Mouse (Mus musculus): ENCODE results near the gene Fam184a.

Fam184a gene

DNA sequence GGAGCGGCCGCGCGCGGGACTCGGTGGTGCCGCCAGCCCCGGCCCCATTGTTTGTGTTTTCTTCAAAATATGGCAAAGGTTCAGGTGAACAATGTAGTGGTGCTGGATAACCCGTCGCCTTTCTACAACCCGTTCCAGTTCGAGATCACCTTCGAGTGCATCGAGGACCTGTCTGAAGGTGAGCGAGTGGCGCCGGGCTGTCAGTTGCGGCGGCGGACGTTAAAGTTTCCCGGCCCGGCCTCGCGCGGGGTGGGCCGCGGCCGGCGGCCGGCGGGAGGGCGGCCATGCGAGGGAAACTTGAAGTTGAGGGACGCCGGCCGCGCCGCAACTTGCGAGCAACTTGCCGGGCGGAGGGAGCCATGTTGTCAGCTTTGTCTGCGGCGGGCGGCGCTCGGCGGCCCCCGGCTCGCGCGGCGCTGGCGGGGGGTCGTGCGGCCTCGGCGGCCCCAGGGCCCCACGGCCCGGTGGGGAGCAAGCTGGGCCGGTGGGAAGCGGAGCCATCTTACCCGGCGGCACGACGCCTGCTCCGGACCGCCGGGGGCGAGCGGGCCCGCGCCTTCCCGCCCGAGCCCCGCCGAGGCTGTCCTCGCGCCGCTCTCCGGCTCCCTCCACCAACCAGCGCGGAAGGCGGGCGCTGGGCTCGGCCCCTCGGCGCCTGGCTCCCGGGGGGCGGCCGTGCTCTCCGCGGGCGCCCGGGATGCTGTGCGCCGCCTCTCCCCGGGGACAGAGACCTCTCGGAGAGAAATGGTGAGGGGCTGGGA, 153.6 kb downstream of the Fam184a start:
- DNase-seq = peak in 1 of 2 experiments; percentile 63

DNA sequence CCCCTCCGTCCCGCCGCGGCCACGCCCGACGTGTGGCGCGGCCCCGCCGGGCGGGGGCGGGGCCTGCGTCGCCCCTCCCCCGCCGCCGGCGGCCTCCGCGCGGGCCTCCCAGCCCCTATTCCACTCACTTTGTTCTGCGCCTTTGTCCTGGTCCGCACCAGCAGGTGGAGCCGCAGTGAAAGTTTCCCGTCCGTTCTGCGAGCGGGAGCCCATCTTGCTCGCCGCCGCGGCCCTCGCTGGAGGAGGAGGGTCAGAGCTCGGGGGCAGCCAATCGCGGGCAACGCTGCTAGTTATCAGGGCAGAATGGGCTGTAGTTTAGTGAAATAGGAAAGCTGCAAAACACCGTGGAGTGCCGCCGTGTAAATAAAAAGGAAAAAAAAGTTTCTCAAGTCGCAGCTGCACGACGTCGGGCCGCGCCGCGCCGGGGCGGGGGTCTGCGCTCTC, 154.2 kb downstream of the Fam184a start, which contains the start of gene Asf1a:
TSS of gene Asf1a (plus strand) at position 81 of the 444 bp plus-strand sequence.
- peak; percentile 97 to 98 for DNase-seq

DNA sequence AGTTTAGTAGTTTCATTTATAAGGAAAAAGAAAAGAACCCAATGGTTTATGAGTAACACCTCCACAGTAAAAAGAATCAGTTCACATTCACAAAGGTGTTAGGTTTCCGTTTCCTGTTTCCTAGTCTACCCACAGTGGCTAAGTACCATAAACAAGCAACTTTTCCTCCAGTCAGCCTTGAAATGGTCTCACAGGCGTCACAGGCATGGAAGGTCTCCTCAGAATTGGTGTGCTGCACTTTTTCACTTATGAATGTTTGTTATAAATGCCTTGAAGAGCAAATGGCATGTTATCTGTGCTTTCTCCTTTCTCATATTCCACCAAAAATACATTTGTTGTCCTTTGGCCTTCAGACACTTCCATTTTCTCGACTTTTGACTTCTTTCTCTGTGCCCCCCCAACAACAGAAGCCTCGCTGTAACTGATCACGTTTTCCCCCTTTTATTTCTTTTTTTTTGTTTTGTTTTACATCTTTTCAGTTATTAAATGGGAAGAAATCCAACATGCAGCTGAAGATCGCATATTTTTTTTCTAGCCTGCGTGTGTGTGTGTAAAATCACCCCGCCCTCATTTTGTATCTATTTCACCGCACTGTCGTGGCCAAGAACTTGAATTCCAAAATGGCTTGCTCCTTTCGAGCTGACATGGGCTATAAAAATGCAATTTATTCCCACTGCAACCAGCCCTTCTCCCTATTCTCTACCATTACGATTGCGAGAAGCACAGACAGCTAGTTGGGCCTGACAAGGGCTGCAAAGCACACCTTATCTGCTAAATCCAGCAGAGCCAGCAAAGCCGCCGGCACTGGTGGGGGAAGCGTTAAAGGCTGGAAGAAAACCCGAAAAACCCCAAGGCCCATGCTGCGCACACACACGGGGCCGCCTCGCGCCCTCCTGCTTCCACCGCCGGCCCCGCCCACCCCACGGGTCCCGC, 154.9 kb downstream of the Fam184a start:
- peak in 1 of 2 experiments; percentile 32 for DNase-seq

DNA sequence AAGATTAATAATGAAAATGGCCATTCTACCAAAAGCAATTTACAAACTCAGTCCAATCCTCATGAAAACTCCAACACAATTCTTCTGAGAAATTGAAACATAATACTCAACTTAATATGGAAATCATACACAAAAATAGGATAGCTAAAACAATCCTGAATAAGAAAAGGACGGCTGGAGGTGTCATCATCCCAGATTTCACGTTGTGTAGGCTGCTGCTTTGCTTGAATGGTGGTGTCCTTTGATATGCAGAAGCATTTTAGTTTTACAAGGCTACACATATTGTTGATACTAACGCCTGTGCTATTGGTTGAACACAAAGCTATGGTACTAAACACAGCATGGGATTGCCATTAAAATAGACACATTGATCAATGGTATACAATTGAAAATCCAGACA, 165.1 kb downstream of the Fam184a start:
- DNase-seq = no peak

All from cerebellum, postnatal 14 days (tissue).